Mouse (Mus musculus) embryonic facial prominence, embryonic 11.5 days (tissue): ENCODE measurements at regions not wholly inside any gene's neighbourhood (a gene's known extent, or its start where the extent isn't known, plus 50 kb on each side); places are given as distances from the start of the nearest gene placed in this dataset.

Experiments
- ATAC-seq: fragments of 200-750 bp; cut with Nextera tagmentation; replicated peaks from 2 replicates; pipeline ENCODE4 v1.8.0; 2017; ENCODE audit warnings: low read depth; ENCODE audit not compliant: insufficient number of reproducible peaks, low FRiP score, low TSS enrichment
- DNase-seq: peaks from one replicate; pipeline ENCODE4 v3.0.0-alpha.2; 2015; ENCODE audit warnings: low spot score
- H3K27ac ChIP-seq: fragments of 300-500 bp; sonication (generic); replicated peaks from 2 replicates; pipeline ENCODE4 v1.5.1; 2014; ENCODE audit warnings: mild to moderate bottlenecking, low read depth, low read length, control low read depth
- H3K27me3 ChIP-seq: fragments of 300-500 bp; sonication (generic); 2 replicates; pipeline ENCODE4 v1.6.1; 2014; ENCODE audit warnings: mild to moderate bottlenecking, low read length, moderate library complexity, mixed read lengths; ENCODE audit not compliant: control insufficient read depth, insufficient read depth
- H3K36me3 ChIP-seq: fragments of 300-500 bp; sonication (generic); replicated peaks from 2 replicates; pipeline ENCODE4 v1.6.1; 2014; ENCODE audit warnings: low read depth, mild to moderate bottlenecking, low read length, moderate library complexity, mixed read lengths; ENCODE audit not compliant: control insufficient read depth, insufficient read depth
- H3K4me1 ChIP-seq: fragments of 300-500 bp; sonication (generic); 2 replicates; pipeline ENCODE4 v1.6.1; 2014; ENCODE audit warnings: low read length, mixed read lengths; ENCODE audit not compliant: control insufficient read depth, insufficient read depth
- H3K4me2 ChIP-seq: fragments of 300-500 bp; sonication (generic); 2 replicates; pipeline ENCODE4 v1.6.1; 2014; ENCODE audit warnings: low read depth, mild to moderate bottlenecking, control low read depth, low read length, moderate library complexity
- H3K4me3 ChIP-seq: fragments of 300-500 bp; sonication (generic); 2 replicates; pipeline ENCODE4 v1.5.1; 2014; ENCODE audit warnings: low read depth, low read length, control low read depth
- H3K9ac ChIP-seq: fragments of 300-500 bp; sonication (generic); replicated peaks from 2 replicates; pipeline ENCODE4 v1.6.1; 2014; ENCODE audit warnings: mild to moderate bottlenecking, control low read depth, low read length
- H3K9me3 ChIP-seq: fragments of 300-500 bp; sonication (generic); replicated peaks from 2 replicates; pipeline ENCODE4 v1.6.1; 2016; ENCODE audit warnings: mild to moderate bottlenecking, low read length, inconsistent platforms, mixed read lengths; ENCODE audit not compliant: control insufficient read depth
- WGBS: fragments of 180-500 bp; shearing (Covaris S2); extraction: QIAGEN DNeasy Blood & Tissue Kit; methylation state at CpG from one replicate; pipeline ENCODE4 v1.1.7; 2014; 5-methylcytosine and 5-hydroxymethylcytosine counted together

- H3K27ac ChIP-seq = no peak overlapping the region
- H3K4me1 ChIP-seq = peaks cover 3% of the 10 kb centered on the region
- no peak overlapping the region for H3K4me3 ChIP-seq
- H3K9ac ChIP-seq = no peak overlapping the region
- ATAC-seq = no peak
- 64% methylated on average over 3 of the region's 3 CpGs for WGBS
- no peak overlapping the region for H3K4me2 ChIP-seq
- H3K27me3 ChIP-seq = no peaks in the 10 kb centered on the region
- no peak for DNase-seq
- H3K9me3 ChIP-seq = no peaks in the 10 kb centered on the region
- H3K36me3 ChIP-seq = no peaks in the 10 kb centered on the region
Measured at GRCm38 (mm10) chr1:137372236-137372635, 412.0 kb upstream of the Nr5a2 start.

- no peaks in the 10 kb centered on the region for H3K36me3 ChIP-seq
- no peak for ATAC-seq
- no peak for DNase-seq
- no peaks in the 10 kb centered on the region for H3K9me3 ChIP-seq
- no peaks in the 10 kb centered on the region for H3K27me3 ChIP-seq
- H3K4me3 ChIP-seq = no peak overlapping the region
- no peaks in the 10 kb centered on the region for H3K4me1 ChIP-seq
- no peak overlapping the region for H3K27ac ChIP-seq
- H3K9ac ChIP-seq = no peak overlapping the region
- no peak overlapping the region for H3K4me2 ChIP-seq
Measured at GRCm38 (mm10) chr1:137364396-137364795, 404.1 kb upstream of the Nr5a2 start.

GRCm38 (mm10) chr1:137363969-137364368, 403.7 kb upstream of the Nr5a2 start:
- WGBS = 95% methylated on average over 2 of the region's 2 CpGs
- Histone ChIP-seq H3K4me2 (no peak overlapping the region), H3K9ac (no peak overlapping the region), H3K4me1 (no peaks in the 10 kb centered on the region), H3K36me3 (no peaks in the 10 kb centered on the region), H3K4me3 (no peak overlapping the region), H3K9me3 (no peaks in the 10 kb centered on the region), H3K27ac (no peak overlapping the region), H3K27me3 (no peaks in the 10 kb centered on the region)
- no peak for DNase-seq
- no peak for ATAC-seq

GRCm38 (mm10) chr1:137363561-137363960, 403.3 kb upstream of the Nr5a2 start:
- H3K27me3 ChIP-seq = no peaks in the 10 kb centered on the region
- ATAC-seq = no peak
- H3K36me3 ChIP-seq = no peaks in the 10 kb centered on the region
- no peaks in the 10 kb centered on the region for H3K4me1 ChIP-seq
- no peaks in the 10 kb centered on the region for H3K9me3 ChIP-seq
- no peak overlapping the region for H3K4me3 ChIP-seq
- WGBS = 66% methylated on average over 1 of the region's 1 CpGs
- H3K4me2 ChIP-seq = no peak overlapping the region
- no peak overlapping the region for H3K27ac ChIP-seq
- H3K9ac ChIP-seq = no peak overlapping the region
- no peak for DNase-seq

- no peak overlapping the region for H3K4me3 ChIP-seq
- no peaks in the 10 kb centered on the region for H3K27me3 ChIP-seq
- no peak for ATAC-seq
- DNase-seq = peak; percentile 63
- H3K27ac ChIP-seq = no peak overlapping the region
- H3K4me1 ChIP-seq = no peaks in the 10 kb centered on the region
- no peak overlapping the region for H3K4me2 ChIP-seq
- no peaks in the 10 kb centered on the region for H3K9me3 ChIP-seq
- H3K36me3 ChIP-seq = no peaks in the 10 kb centered on the region
- H3K9ac ChIP-seq = no peak overlapping the region
- WGBS = 69% methylated on average over 16 of the region's 16 CpGs
Measured at GRCm38 (mm10) chr1:137360688-137361570, 400.7 kb upstream of the Nr5a2 start.

- no peaks in the 10 kb centered on the region for H3K27me3 ChIP-seq
- H3K4me2 ChIP-seq = no peak overlapping the region
- H3K9me3 ChIP-seq = no peaks in the 10 kb centered on the region
- H3K27ac ChIP-seq = no peak overlapping the region
- no peaks in the 10 kb centered on the region for H3K36me3 ChIP-seq
- WGBS = 61% methylated on average over 4 of the region's 4 CpGs
- no peak for ATAC-seq
- no peak for DNase-seq
- H3K9ac ChIP-seq = no peak overlapping the region
- no peaks in the 10 kb centered on the region for H3K4me1 ChIP-seq
- no peak overlapping the region for H3K4me3 ChIP-seq
Measured at GRCm38 (mm10) chr1:137355941-137356512, 395.8 kb upstream of the Nr5a2 start.

GRCm38 (mm10) chr1:137352390-137353027, 392.3 kb upstream of the Nr5a2 start:
- no peaks in the 10 kb centered on the region for H3K36me3 ChIP-seq
- no peak overlapping the region for H3K27ac ChIP-seq
- 90% methylated on average over 5 of the region's 5 CpGs for WGBS
- no peak for ATAC-seq
- H3K4me3 ChIP-seq = no peak overlapping the region
- no peak overlapping the region for H3K4me2 ChIP-seq
- no peak overlapping the region for H3K9ac ChIP-seq
- no peaks in the 10 kb centered on the region for H3K9me3 ChIP-seq
- no peak for DNase-seq
- no peaks in the 10 kb centered on the region for H3K4me1 ChIP-seq
- no peaks in the 10 kb centered on the region for H3K27me3 ChIP-seq

- H3K27me3 ChIP-seq = no peaks in the 10 kb centered on the region
- ATAC-seq (no peak), DNase-seq (no peak)
- H3K9me3 ChIP-seq = no peaks in the 10 kb centered on the region
- 87% methylated on average over 2 of the region's 2 CpGs for WGBS
- no peak overlapping the region for H3K4me3 ChIP-seq
- no peak overlapping the region for H3K4me2 ChIP-seq
- no peak overlapping the region for H3K9ac ChIP-seq
- H3K4me1 ChIP-seq = no peaks in the 10 kb centered on the region
- H3K27ac ChIP-seq = no peak overlapping the region
- H3K36me3 ChIP-seq = no peaks in the 10 kb centered on the region
Measured at GRCm38 (mm10) chr1:137334137-137334536, 373.9 kb upstream of the Nr5a2 start.
